Mouse (Mus musculus): ENCODE data around the gene Rab5if.
"Not testable (repeated sequence)": the region's sequence is repeated elsewhere in the genome, so short reads cannot be mapped to it uniquely, and the experiment has no call there.

The Rab5if gene

DNA sequence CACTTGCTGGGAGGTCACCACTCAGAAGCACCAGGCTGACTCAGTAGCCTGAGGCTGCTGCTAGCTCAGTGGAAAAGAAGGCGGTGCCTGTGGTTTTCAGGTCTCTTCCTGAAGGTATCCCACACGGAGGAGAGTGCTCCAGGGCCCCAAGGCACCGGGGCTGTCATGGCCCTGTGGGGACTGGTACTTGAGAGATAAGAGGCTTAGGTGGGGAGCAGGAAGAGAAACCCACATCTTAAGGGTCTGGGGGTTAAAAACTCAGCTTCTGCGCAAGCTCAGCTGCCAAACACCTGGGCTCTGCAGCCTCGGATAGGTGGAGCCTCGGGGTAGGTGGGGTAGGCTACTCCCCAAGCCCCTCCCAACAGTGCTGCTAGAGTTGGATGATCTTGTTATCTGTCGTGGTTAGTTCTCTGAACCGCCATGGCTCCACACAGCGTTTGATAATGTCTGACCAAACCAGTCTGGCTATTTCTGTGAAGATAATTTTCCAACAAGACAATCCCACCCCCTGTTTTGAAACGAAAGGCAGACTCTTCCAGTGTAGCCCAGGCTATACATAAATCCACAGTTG, 19.6 kb downstream of the Rab5if start:
- in situ Hi-C loops (cut with MboI; ENCODE audit: low pct_unique_long_range_greater_than_20kb in 1 of 2, low sequenced_read_pairs in 2 of 2, unreplicated experiment in 1 of 2): no loop called here

DNA sequence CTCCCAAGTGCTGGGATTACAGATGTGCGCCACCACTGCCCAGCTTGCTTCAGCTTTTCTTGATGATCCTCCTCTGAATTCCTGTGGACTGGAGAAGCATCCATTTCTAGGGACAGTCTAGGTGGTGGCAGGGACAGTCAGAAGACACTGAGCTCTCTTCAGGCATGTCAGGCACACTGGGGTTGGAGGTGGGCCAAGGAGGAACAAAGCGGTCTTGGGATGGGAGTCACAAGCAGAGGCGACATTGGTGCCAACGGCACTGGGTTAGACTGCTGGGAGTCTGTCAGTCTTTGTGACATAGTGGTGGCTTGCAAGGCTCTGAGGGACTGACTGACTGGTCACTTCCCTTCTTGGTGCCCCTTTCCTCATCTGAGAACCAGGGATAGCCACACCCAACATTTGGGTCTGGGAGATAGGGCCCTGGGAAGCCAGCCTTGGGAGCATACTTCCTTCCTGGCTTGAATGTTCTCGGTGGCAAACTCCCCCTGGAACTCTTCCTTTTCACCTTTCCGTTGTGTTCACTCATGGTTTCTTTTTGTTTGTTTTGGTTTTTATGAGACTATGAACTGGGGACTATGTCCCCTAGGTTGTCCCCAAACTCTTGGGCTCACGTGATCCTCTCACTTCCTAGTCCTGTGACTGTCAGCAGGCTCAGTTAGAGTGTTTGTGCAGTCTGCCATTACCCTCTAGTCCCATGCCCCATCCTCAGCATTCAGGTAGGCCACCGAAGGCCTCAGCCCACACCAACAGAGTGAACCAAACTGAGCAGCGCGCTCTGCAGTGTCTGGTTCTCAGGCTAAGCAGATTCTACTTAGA, 21.7 kb downstream of the Rab5if start:
- in situ Hi-C loops (cut with MboI; ENCODE audit: low pct_unique_long_range_greater_than_20kb in 1 of 2, low sequenced_read_pairs in 2 of 2, unreplicated experiment in 1 of 2): no loop called here

DNA sequence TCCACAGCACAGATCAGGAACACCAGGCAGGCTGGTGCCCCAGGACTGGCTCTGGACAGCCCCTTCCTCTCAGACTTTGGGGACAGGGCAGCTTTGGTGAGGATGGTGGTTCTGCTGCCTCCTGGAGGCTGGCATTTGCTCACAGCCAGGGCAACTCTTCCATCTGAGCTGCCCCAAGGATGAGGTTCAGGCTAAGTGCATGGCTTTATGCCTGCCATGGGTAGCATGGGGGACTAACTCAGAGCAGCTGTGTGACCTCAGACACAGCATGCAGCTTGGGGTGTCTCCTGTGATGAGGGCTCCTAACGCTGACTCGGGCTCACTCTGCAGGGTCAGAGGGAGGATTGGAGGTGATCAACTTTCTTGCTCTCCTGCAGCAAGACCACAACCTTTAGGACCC, 22.7 kb downstream of the Rab5if start:
- in situ Hi-C loops (cut with MboI; ENCODE audit: low pct_unique_long_range_greater_than_20kb in 1 of 2, low sequenced_read_pairs in 2 of 2, unreplicated experiment in 1 of 2): not testable (repeated sequence)

DNA sequence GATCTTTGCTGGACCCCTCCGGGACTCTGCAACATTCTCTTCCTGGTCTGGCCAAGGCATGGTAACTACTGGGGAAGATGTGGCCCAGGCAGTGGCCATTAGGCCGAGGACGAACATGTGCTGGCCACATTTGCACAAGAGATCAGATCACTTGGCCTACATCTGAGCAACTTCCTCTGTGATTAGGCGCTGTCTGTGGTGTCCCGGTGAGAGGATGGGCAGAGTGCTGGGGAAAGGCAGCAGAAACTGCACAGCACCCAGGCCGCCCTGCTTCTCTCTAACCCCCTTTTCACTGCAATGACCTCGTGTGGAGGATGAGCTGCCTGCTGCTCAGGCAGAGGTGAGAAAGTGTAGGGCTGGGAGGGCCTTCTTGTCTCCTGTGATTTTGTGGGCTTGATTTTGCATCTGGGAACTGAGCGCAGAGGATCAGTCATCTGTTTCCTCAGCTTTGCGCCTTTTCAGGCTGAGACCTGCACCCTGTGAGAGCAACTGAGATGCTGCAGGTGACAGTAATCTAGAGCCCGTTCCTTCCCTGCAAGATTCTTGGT, 23.2 kb downstream of the Rab5if start:
- in situ Hi-C loops (cut with MboI; ENCODE audit: low pct_unique_long_range_greater_than_20kb in 1 of 2, low sequenced_read_pairs in 2 of 2, unreplicated experiment in 1 of 2): no loop called here

DNA sequence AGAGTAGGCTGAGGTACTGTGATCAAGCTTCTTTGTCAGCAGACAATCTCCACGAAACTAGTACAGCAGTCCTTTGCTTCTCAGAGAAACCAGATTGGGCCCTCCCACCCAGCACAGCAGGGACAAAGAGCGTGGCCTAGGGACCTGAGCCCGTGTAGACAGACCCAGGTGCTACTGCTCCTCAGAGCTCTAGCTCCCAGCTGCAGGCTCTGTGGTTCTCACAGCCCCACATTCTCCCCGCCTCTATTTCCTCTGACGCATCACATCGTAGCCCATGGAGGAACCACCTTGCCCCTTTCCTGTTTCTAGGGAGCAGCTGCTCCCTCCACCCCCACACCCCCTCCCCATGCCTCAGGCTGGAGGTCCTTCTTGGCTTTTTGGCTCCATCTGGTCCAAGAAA, 24.1 kb downstream of the Rab5if start, which contains the start of gene Sla2:
Gene Sla2, minus strand, starts transcription at position 176 of the 400 bp plus-strand sequence.
- in situ Hi-C loops (cut with MboI; ENCODE audit: low pct_unique_long_range_greater_than_20kb in 1 of 2, low sequenced_read_pairs in 2 of 2, unreplicated experiment in 1 of 2): no loop called here

DNA sequence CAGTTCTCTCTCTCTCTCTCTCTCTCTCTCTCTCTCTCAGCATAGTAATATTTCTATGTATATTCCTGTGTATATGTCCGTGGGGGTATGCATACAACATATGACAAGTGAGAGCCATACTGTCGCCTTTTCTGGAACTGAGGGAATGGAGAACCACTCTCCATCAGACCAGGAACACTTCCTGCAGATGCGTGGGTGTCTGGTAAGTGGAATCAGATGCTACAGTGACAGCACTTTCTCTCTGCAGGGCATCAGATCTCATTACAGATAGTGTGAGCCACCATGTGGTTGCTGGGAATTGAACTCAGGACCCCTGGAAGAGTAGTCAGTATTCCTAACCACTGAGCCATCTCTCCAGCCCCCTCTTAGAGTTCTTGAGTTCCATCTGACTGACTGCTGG, 25.6 kb downstream of the Rab5if start:
- in situ Hi-C loops (cut with MboI; ENCODE audit: low pct_unique_long_range_greater_than_20kb in 1 of 2, low sequenced_read_pairs in 2 of 2, unreplicated experiment in 1 of 2): no loop called here

DNA sequence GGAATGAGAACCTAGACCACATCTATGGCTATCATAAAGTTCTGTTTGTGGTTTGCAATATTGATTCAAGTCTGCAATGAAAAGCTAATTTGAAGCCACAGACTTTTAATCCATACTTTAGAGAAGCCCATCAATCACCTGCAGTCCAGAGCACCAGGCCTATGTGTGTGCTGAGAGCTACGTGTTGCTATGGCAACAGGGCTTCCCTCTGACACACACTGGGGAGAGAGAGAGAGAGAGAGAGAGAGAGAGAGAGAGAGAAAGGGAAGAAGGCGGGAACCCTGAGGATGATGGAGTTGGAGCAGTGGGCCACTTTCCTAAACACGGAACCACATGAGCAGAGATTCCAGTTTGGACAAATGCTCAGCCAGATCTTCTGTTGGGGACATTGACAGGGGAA, 29.3 kb downstream of the Rab5if start:
- in situ Hi-C loops (cut with MboI; ENCODE audit: low pct_unique_long_range_greater_than_20kb in 1 of 2, low sequenced_read_pairs in 2 of 2, unreplicated experiment in 1 of 2): no loop called here

DNA sequence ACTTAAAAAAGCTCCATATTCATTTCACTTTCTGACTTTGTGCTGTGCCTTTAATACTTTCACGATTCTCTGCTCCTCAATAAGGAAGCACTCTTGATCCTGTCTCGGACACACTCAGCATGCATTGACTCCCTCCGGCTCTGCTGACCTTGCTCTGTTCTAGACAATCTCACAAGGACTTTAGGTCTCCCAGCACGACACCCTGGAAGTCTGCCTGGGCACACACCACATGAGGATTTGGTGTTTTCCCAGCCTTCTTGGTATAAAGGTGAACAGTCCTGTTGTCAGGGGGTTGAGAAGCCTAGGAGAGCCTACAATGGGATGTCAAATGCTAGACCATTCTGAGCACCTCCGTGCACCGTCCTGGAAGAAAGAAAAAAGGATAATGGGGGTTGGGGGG, 29.9 kb downstream of the Rab5if start:
- in situ Hi-C loops (cut with MboI; ENCODE audit: low pct_unique_long_range_greater_than_20kb in 1 of 2, low sequenced_read_pairs in 2 of 2, unreplicated experiment in 1 of 2): no loop called here

DNA sequence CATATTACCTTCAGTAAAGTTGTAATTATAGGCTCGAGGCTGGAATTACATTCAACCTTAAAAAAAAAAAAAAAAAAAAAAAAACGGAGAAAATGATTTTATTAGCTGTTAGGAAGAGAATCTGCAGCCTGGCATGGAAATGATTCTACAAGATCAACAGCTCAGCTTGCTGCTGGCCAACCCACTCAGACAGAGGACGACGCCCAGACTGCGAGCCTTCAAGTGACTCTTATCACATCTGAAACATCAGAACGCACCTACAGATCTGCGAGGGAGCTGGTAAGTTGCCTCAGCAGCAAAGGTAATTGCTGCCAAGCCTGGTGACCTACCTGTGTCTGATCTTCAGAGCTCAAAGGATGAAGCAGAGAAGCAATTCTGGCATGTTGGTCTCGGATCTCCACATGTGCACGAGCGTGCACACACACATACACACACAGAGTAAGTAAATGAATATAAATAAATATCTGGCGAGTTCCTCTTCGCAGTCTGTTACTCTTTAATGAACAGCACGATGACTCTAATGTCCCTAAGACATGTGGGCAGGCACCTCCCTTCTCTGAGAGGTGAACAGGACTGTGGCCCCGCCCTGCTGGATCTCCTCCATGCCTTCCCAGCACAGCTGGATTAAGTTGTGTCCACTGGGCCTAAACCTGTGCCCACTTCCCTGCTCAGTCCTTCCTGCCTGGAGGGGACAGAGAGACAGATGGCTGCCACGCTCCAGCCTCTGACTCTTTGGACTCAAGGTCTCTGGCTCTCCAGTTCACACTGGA, 31.8 kb downstream of the Rab5if start:
- in situ Hi-C loops (cut with MboI; ENCODE audit: low pct_unique_long_range_greater_than_20kb in 1 of 2, low sequenced_read_pairs in 2 of 2, unreplicated experiment in 1 of 2): loop anchor here in 1 of 2 experiments (5.0 kb wide), 1 partner anchor 43 kb away; no protein-coding TSS in a partner anchor

DNA sequence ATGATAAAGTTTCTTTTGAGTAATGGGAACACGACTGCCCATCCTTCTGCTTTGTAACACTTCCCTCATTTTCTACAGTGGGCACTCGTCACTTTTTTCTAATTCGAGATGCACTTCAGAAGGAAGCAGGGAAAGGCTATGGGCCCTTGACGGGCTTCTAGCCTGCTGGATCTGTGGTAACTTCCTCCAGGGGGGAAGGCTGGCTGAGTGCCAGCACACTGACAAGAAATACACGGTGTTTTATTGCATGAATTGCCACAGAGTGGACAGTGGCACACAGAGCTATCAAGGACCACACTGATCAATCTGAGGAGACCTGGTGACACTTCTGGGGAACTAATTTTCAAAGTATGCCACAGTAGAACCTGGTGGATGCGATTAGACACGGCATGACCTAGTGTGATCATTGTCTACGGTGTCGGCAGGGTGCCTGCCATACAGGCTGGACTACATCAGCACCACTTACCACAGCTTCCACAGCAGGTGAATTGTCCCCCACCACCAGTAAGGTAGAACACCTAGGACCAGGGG, 33.5 kb downstream of the Rab5if start:
- in situ Hi-C loops (cut with MboI; ENCODE audit: low pct_unique_long_range_greater_than_20kb in 1 of 2, low sequenced_read_pairs in 2 of 2, unreplicated experiment in 1 of 2): loop anchor here in 1 of 2 experiments (5.0 kb wide), 1 partner anchor 41 kb away; no protein-coding TSS in a partner anchor

DNA sequence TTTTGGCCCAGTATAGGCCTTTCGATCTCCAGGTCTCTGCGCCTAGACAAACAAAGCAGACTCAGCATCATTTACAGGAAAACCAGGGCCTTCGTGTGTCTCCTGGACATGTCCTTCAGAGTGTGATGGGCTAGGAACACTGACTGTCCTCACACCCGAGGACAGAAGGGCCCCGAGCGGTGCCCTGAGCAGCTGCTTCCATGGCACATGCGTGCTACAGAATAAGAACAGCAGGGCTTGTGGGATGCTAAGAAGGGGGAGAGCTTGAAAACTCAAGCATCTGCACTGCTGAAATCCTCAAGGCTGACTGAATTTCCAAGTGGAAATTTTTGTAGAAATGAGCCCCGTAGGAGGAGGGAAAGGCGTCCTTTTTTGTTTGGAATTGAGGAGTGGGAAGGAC, 34.1 kb downstream of the Rab5if start:
- in situ Hi-C loops (cut with MboI; ENCODE audit: low pct_unique_long_range_greater_than_20kb in 1 of 2, low sequenced_read_pairs in 2 of 2, unreplicated experiment in 1 of 2): loop anchor here in 1 of 2 experiments (5.0 kb wide), 1 partner anchor 40 kb away; no protein-coding TSS in a partner anchor

DNA sequence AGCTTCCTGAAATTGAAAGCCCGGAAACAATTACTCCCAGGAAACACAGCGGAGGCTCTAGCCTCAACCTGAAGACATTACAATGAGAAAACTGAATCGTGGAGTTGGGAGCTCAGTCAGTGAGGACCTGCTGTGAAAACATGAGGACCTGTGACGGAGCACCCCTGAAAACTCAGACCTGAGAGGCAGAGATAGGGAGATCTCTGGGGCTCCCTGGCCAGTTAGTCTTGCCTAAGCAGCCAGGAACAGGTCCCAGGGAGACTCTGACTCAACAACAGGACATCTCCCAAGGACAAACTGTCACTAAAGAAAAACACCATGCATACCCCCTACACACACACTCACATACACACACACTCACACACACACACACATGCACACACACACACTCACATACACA, 35.4 kb downstream of the Rab5if start:
- in situ Hi-C loops (cut with MboI; ENCODE audit: low pct_unique_long_range_greater_than_20kb in 1 of 2, low sequenced_read_pairs in 2 of 2, unreplicated experiment in 1 of 2): loop anchor here in 1 of 2 experiments (5.0 kb wide), 1 partner anchor 39 kb away; no protein-coding TSS in a partner anchor

DNA sequence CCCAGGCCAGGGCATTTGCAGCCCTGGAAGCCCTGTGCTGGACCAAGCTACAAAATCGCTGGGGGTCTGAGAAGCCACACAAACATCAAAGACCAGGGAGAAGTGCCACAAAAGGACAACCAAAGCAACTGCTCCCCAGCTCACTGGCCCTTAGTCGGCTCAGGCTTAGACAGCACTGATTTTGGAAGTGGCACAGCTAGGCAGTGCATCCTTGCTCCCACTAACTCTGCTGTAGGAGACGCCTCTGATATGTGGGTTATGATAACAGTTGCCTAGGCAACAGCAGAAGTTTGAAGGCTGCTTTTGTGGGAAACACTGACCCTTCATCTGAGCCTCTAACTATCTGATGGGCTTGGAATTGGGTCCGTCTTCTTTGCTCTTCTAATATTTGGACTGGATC, 36.3 kb downstream of the Rab5if start:
- in situ Hi-C loops (cut with MboI; ENCODE audit: low pct_unique_long_range_greater_than_20kb in 1 of 2, low sequenced_read_pairs in 2 of 2, unreplicated experiment in 1 of 2): loop anchor here in 1 of 2 experiments (5.0 kb wide), 1 partner anchor 38 kb away; no protein-coding TSS in a partner anchor

DNA sequence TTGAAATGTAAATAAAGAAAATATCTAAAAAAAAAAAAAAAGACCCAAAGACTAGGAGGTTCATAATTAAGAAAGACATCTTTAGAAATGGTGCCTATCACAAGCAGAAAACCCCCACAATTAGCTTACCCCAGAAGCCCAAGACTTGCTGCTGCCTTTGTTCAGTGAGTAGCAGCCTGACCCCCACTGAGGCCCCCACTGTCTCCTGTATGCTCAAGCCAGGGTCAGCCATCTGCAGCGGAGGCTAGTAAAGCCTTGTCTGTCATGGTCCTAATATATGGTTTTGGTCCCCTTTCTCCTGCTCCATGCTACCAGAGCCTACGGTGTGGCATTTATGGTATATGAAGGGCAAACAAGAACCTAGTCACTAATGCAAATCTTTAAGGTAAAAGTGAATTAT, 38.4 kb downstream of the Rab5if start:
- in situ Hi-C loops (cut with MboI; ENCODE audit: low pct_unique_long_range_greater_than_20kb in 1 of 2, low sequenced_read_pairs in 2 of 2, unreplicated experiment in 1 of 2): no loop called here

DNA sequence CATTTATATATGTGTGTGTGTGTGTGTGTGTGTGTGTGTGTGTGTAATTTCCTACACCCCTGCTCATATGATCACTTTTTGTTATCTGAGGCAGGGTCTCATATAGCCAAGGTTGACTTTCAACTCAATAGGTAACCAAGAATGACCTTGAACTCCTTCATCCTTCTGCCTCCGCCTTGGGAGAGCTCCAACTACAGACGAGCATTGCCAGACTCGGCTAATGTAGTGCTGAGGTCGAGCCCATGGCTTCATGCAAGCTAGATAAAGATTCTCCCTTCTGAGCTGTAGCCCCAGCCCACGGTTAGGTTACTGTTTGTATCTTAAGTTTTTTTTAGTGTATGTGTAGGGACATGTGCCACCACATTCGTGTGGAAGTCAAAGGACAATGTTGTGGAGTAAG, 39.0 kb downstream of the Rab5if start:
- in situ Hi-C loops (cut with MboI; ENCODE audit: low pct_unique_long_range_greater_than_20kb in 1 of 2, low sequenced_read_pairs in 2 of 2, unreplicated experiment in 1 of 2): no loop called here

DNA sequence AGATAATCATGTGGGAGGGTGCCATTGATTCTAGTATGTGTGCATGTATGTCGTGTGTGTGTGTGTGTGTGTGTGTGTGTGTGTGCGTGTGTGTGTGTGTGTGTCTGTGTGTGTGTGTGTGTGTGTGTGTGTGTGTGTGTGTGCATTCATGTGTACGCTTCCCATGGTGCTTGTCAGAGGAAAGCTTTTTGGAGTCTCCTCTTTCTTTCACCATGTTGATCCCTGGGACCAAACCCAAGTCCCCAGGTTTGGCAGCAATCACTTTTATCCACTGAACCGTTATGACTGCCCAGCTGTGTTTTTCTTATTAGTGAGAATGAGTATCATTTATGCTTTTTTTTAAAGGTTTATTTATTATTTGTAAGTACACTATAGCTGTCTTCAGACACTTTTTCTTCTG, 39.5 kb downstream of the Rab5if start:
- in situ Hi-C loops (cut with MboI; ENCODE audit: low pct_unique_long_range_greater_than_20kb in 1 of 2, low sequenced_read_pairs in 2 of 2, unreplicated experiment in 1 of 2): not testable (repeated sequence)

DNA sequence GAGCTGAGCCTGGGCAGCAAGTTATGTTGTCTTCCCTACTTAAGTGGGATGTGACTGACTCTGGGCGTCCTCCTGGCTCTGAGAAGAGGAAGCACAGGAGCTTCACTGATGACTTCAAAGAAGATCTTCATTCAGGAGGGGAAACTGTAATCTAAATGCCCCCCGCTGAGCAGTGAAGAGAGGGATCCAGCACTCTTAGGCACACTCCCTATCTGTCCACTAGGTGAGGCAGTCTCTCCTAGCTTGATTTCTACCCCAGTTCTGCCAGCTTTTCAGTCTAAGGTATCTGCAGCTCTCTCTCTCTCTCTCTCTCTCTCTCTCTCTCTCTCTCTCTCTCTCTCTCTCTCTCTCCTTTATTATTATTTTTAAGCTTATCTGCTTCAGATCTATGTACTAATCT, 40.4 kb downstream of the Rab5if start:
- in situ Hi-C loops (cut with MboI; ENCODE audit: low pct_unique_long_range_greater_than_20kb in 1 of 2, low sequenced_read_pairs in 2 of 2, unreplicated experiment in 1 of 2): no loop called here

DNA sequence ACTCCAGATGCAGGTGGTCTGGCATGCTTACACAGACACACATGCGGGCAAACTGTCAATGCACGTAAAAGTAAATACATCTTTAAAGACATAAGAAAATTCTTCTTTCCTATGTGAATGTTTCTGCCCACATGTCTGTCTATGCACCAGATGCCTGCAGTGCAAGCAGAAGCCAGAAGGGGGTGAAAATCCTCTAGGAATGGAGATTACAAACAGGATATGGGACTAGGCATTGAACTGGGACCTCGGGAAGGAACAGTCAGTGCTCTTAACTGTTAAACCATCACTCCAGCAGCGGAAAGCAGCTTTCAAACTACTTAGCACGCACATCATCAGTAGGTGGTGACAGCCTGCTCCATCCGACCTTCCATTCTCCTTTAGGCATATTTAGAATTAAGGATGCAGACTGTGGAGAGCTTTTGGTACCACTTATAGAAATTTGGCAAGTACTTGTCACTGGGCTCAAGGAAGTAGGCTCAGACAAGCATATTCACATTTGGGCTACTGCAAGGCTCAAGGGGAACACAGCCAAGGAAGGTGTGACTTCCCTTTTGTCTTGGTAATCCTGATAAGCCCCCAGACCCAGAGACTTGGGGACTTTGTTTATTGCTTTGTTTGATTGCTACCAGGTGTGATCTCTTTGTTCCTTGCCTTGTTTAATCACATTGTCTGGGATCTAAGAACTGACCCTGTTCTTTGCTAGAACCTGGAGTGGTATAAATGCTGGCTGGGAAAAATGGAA, 42.2 kb downstream of the Rab5if start:
- in situ Hi-C loops (cut with MboI; ENCODE audit: low pct_unique_long_range_greater_than_20kb in 1 of 2, low sequenced_read_pairs in 2 of 2, unreplicated experiment in 1 of 2): no loop called here

Measured in mouse embryonic stem cell (cell line).